Mouse (Mus musculus) NIH3T3 (cell line): Measurements from ENCODE around the gene Nudt4.
A peak's percentile ranks its signal among the peaks of the same experiment; 100 is the strongest.

Experiments
- DNase-seq: peaks from one replicate; pipeline ENCODE4 v3.0.0-alpha.2; 2012; ENCODE audit warnings: low read depth

The Nudt4 gene

DNA sequence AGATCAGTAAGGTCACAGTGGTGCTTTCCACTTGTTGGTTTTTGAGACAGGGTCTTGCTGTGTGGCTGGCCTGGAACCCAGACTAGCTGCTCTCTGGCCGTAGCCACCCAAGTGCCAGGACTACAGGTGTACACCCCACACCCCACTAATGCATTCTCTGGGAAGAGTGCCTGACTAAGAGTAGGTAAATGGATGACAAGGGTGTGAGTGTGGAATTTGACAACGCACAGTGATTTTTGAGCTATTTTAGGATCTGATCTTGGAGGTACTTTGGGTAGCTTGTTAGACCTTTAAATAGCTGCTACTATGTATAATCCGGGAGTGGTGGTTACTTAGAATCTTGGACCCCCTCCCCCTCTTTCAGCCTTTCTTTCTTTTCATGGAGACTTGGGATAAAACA, 24.7 kb downstream of the Nudt4 start:
- DNase-seq = no peak

DNA sequence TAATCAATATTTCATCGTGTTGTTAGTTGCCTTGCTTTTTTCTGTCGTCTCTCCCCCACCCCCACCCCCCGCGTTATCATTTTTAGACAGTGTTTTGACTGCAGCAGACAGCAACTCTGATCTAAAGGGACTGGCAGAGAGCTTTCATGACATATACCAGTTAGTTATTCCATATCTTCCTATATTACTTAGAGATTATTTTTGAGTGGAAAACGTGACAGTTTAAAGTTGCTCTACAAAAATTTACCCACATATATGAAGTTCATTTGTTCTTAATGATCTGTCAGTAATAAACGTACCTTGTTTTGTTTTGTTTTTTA, 27.8 kb downstream of the Nudt4 start:
- DNase-seq = no peak

DNA sequence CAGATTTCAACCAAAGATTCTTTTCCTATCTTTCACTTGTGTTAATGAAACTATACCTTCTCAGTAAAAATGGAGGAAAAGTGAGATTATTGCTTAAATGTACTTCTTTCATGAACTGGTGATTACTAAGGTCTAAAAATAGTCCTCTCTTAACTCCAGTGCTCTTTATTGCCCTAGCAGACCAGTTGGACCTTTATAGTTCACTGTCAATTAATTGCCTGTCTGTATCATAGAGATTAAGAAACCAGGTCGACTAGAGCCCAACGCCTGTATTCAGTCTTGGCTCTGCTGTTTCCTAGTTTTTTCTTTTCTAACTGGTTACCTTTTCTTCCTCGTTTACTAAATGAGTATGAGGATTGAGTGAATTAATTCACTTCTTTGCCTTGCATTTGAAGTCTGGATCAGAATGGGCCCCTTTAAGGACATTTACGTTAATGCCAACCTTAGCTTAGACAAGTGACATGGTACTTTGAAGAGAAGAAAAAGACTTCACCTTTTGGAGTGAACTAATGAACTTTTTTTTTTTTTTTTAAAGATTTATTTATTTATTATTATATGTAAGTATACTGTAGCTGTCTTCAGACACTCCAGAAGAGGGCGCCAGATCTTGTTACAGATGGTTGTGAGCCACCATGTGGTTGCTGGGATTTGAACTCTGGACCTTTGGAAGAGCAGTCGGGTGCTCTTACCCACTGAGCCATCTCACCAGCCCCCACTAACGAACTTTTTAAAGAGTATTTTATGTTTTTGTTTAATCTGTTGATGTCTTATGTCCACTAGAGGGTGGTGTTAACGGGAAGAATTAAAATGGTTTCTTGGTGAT, 28.3 kb downstream of the Nudt4 start:
- no peak for DNase-seq

DNA sequence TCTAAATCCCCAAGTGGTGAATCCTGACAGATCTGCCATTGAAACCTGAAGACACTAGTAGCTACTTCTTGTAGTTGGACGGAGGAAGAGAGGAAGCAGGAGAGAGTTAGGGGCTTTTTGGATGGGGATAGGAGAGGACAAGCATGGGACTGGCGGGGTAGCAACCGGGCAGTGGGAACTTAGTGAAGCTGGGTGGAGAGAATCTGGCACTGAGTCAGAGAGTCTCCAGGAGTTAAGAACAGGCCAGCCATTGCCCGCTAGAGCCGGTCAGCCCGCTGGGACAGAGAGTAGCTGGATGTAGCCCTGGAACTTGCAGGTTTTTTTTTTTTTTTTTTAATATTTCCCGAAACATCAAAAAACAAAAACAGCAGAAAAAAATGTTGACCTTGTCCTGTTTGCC, 30.6 kb downstream of the Nudt4 start:
- DNase-seq = no peak

DNA sequence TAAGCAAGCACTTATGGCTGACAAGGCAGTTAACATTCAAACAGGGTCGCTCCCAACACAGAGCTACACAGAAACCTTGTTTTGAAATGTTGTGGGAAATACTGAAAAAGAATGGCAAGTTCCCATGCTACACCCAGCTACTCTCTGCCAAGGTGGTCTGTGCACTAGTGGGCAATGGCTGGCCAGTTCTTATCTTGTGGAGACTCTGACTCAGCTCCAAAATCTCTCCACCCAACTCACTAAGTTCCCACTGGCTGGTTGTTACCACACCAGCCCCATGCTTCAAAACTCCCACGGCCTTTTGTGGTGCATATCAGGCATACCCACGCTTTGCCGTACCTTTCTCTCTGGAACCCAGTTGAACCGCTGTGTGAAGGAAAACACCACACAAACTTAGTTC, 31.0 kb downstream of the Nudt4 start:
- no peak for DNase-seq

DNA sequence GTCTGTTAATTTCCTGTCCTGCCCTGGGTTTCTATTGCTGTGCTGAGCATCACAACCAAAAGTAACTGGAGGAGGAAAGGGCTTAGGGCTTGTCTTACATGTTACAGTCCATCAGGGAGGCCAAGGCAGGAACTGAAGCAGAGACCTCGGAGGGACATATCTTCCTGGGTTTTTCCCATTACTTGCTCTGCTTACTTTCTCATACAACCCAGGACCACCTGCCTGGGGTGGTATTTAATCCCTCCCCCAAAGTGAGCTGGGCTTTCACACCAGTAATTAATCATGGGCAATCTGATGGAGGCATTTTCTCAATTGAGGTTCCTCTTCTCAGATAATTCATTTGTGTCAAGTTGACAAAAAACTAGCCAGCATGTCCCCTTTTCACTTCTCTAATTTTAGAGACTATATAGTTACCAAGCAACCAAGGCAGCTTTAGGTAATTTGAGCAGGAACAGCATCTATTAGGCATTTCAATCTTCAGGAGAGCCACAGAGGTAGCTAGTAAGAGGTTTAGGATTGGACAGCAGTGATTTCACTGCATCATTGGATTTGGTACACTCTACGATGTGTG, 33.3 kb downstream of the Nudt4 start:
- no peak for DNase-seq

DNA sequence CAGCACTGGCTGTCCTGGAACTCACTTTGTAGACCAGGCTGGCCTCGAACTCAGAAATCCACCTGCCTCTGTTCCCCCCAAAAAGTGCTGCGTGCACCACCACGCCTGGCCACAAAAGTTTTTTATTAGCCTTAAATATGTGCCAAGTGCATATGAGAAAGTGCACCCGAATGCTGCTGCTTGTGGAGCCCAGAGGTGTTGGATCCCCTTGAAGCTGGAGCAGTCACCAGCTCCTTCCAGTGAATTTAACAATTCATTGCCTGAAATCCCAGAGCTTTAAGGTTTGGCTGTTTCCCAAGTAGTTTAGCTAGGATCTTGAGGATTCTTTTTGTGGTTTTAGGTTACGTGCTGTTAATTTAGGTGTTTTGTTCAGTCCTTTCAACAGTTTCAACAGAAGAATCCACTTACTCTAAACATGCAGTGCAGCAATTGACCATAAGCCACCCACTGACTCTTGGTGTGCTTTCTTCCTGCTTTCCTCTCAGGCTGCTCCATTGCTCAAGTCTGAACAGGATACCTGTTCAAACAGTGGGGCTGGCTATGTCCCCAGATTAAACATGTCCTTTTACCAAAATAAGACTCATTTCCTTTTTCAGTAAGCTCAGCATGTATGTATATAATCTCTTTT, 37.3 kb downstream of the Nudt4 start:
- peak; percentile 48 for DNase-seq

DNA sequence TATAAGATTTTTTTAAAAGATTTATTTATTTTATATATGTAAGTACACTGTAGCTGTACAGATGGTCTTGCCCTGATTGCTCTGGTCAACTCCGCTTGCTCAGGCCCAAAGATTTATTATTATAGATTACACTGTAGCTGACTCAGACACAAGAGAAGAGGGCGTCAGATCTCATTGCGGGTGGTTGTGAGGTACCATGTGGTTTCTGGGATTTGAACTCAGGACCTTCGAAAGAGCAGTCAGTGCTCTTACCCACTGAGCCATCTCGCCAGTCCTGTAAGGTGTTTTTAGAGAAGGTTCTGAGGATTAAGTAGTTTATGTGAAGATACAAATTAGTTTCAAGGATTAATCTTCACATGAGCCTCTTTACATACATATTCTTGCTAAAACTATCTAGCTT, 38.1 kb downstream of the Nudt4 start:
- DNase-seq = no peak

DNA sequence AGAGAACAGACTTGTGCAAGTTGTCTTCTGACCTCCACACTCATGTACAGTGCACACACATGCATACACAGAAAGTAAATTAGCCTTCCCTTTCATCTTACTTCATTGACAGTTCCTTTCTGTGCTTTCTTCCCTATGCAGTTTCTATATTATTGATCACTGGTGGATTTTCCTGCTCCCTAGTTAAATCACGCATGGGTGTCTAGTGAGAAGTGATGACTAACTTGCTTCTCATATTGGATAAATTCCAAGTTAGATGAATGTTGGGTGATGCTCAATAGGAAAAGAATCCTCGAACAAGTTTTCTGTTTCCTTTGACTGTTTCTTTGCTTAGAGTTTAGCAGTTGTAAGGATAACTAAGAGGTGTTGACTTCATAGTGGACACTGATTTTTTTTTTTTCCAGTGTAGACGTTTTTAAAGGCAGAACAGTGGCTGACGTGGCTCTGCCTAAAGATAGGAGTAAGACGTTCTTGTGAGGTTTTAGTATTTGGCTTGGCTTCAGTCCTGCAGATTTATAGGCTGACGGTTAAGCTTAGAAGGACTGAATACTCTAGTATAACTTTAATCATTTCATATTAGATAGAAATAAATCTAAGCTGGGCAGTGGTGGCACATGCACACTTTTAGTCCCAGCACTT, 38.8 kb downstream of the Nudt4 start:
- peak; percentile 70 for DNase-seq

DNA sequence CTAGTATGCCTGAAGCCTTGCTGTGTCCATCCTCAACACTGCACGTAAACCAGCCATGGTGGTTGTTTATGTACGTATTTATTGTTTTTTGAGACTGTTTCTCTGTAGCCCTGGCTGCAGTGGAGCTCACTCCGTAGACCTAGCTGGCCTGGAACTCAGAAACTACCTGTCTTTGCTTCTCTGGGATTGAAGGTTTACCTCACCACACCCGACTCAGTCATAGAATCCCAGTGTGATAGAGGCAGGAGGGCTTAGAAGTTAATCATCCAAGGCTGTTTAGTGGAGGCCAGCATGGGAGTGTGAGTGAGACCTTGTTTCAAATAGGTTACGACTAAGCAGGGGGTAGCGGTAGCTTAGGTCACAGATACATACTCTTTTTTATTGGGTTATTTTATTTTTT, 46.3 kb downstream of the Nudt4 start:
- no peak for DNase-seq

DNA sequence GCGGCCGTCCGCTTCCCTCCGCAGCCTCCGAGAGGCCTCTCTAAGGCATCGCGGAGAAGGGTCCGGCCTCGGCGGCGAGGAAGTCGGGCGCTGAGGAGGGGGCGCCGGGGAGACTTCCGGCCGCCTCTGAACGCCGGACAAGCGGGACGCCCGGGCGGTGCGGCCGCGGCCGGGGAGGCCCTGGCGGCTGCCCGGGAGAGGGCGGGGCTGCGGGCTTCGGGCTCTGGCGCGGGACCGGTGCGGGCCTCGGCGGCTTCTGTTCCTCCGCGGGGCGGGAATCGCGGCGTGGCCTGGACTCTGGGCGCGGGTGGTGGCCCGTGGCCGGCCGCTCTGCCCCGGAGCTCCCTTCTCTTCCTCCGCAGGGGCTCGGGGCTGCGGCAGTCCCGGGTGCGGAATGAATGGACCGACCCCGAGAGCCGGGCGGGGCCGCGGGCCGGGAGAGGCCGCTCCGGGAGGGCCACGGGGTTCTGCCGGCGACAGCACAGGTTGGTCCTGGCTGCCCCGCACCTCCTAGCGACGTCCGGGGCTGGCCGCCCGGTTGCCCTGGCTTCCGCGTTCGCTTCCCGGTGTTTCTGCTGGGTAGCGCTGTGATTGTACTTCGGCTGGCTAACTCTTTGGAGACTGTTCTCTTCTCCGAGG, 48.5 kb downstream of the Nudt4 start:
- DNase-seq = peak; percentile 59

DNA sequence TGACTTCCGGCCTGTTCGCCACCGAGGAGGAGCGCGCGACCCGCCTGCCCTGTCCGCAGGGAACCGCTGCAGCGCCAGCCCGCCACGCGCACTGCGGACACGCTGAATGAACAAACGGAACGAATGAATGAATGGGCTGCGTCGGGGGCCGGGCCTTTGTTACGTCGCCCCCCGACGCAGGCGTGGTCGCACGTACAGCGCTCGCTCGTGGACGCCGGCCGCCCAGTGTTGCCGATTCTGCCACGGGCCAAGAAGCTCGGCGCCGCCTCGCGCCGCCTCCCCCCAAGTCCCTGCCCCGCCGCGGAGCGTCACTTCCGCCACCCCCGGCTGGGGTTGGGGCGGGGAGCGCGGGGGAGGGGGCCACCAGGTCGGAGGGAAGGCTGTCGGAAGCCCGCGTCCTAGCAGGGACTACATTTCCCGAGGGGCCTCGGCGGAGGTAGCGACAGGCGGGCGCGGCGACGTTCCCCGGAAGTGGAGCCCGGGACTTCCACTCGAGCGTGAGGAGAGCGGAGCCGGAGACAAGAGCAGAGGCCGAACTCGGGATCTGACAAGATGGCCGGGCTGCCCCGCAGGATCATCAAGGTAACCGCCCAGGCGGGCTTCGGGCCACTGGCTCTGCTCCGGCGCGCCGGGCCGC, 49.2 kb downstream of the Nudt4 start, which contains the start of gene Ube2n:
Ube2n (plus strand) TSS at position 490 of the 637 bp plus-strand sequence.
- DNase-seq = peak; percentile 99

DNA sequence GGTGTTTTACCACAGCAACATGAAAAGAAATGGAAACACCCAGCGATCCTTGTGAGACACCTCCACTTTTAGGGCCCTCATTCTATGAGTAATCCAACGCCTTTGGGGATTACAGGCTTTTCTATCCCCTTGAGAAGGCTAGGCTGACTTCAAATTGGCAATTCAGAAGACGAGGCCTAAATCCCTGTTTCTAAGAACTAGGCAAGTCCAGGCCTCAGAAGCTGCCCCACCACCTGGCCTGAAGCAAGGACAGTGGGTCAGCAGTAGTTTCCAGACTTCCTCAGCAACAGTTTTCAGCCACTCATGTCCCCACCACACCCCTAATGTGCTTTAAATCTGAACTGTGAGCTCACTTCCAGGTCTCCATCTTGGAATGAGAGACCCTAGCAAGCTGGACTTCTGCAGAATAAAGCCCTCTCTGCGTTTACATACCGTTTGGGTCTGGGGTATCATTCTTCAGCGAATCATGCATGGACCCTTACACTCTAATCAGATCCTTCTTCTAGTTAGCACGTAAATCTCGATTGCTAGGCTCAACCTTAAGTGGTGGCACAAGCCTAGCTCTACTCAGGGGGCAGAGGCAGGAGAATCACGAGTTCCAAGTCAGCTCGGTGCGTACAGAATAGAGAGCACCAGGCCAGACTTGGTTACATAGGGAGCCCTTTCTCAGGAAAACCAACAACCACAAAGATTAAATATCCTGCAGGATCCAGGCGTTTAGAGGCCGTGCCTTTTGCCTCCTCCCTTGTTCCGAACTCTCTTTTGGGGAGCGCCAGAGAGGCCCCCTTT, 50.0 kb downstream of the Nudt4 start:
- peak; percentile 20 for DNase-seq

DNA sequence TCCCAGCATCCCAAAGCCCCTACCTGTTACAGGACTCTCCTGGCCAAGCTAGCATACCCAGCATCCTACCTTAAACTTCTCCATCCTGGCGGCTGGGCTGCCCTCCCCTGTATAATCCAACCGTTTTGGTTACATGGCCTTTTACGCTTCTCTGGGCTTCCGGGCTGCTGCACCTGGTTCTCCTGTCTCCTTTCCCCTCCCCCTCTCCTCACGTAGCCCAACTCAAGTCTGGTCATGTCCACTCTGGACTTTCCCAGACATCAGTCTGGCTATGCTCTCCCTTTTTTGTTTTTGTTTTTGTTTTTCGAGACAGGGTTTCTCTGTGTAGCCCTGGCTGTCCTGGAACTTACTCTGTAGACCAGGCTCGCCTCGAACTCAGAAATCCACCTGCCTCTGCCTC, 51.3 kb downstream of the Nudt4 start:
- DNase-seq = no peak

DNA sequence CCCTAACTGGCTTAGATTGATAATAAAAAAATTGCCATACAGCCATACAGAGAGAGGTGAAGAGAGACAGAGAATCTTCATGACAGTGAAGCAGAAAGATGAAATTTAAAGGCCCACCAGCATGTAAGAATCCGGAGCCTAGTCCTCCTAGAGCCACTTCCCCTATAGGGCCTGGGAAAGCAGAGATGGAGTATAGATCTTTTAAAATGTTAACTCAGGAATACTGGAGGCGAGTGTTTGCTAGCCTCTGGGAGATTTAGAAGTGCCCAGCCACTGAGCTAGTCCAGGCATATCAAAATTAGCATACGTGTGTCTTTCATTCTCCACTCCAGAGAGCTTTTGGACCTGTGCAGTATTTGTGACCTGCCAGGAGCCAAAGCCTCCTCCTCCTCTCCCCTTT, 54.7 kb downstream of the Nudt4 start:
- no peak for DNase-seq

DNA sequence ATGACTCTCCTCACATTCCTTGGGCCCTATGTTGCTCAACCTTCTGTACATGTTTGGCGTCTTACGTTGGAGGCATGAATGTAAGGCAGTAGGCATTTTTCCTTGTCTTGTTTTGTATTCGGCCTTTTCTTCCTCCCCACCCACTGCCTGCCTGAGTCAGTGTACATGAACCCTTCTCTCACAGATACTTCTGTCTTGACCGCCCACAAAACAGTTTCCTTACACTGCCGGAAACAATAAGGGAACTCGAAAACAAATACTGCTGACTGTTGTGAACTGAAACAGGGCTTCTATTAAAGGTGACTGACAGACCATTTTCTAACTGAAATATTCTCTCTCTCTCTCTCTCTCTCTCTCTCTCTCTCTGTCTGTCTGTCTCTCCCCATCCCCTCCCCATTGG, 55.2 kb downstream of the Nudt4 start:
- peak; percentile 72 for DNase-seq

DNA sequence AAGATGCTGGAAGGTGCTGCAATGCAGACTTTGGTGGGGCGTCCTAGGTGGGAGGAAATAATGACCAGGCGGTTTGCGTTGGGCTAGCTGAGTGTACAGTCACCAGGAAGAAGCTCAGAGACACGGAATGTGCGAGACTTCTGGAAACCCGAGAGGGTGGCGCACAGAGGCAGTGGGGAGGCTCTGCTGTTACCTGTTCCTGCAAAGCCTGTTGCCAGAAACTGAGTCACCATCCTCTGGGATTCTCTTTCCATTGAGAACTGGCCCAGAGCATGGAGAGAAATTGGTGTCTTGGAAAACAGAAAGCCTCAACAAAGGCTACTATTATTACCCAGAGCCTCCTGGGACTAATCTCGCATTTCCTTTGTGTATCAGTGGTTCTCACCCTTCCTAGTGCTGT, 55.8 kb downstream of the Nudt4 start:
- DNase-seq = peak; percentile 57

DNA sequence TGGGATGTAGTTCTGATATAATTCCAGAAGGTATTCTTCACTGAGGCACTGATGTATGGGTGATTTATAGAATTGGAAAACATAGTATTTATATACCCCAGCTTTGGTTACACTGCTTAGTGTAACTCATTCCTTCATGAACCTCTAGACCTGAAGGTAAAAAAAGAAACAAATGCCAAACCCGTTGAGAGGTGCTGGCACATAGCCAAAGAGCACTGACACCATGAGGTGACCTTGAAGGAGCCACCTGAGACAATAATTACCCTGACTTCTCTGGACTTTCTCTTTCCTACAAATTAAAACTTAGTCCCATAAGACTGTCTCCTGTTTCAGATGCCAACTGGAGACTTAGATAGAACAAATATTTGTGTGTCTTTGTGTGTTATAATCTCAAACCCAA, 59.6 kb downstream of the Nudt4 start:
- no peak for DNase-seq

DNA sequence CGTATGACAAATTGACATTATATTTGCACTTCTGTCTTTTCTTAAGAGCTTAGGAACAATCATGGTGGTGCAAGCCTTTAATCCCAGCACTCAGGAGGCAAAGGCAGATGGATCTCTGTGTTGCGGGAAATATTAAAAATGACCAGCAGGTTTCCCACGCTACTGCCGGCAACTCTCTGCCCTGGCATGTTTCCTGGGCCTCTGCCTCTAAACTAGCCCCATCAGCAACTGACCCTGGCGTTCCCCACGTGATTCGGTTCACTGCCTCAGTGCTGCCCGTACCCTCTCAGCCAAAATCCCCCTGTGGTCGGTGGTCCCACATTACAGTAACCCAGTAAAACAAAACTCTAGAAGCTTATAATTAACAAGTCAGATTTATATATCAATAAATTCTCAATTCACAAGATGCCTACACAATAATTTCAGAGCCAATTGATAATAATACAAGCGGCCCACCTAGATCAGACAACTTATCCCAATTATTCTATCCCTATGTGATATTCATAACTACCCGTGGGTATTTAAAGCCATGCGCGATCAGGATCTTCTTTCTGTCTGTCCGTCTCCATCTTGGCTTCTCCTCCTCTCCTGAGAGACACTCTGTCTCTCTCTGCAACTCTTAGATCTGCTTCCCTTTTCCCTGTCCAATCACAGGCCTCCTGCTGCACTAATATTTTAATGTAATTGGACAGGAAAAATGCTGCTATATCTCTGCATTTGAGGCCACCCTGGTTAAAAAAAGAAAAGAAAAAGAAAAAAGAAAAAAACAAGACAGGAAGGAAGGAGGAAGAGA, 60.3 kb downstream of the Nudt4 start:
- no peak for DNase-seq

DNA sequence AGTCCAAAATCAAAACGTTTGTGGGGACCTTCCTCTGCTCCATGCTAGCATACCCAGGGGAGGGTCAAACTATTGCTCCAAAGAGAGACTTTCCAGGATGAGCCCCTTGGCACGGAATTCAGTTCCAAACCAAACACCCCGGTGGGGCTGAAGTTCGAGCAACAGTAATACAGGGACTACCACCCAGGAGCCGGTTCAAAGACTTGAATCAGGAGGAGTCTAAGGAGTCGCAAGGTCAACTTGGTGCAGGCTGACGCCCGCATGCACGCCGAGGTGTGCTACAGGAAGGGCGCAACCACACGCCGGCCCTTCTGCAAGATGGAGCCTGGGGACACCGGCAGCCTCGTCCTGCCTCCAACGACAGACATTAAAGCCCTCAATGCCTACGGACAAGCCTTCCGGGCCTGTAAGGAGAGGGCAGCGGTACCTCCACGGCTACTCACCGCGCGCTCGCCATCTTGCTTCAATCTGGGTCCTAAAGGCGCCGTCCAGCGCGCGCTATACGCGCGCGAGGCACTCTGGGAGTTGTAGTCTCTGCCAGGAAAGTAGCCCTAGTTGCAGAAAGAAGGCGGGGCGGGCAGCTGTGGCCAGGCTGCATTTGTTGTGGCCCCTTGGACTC, 62.4 kb downstream of the Nudt4 start, which contains the start of gene Mrpl42:
Mrpl42 (minus strand) TSS at position 478 of the 619 bp plus-strand sequence.
- peak; percentile 94 for DNase-seq
